Mouse (Mus musculus) cerebellum, adult 2 months (tissue): ENCODE measurements around the gene Ltbp1.

Experiments used
- CTCF ChIP-seq: fragments of 200-500 bp; IDR thresholded peaks from 2 replicates; pipeline ENCODE4 v1.5.1; 2011; ENCODE audit warnings: low read depth, mild to moderate bottlenecking, control low read depth, low read length, moderate library complexity, borderline replicate concordance; ENCODE audit not compliant: insufficient read depth
- POLR2A ChIP-seq: fragments of 200-500 bp; IDR thresholded peaks from 2 replicates; pipeline ENCODE4 v1.6.1; 2011; ENCODE audit warnings: low read length, control low read depth, borderline replicate concordance; ENCODE audit not compliant: insufficient read depth

DNA sequence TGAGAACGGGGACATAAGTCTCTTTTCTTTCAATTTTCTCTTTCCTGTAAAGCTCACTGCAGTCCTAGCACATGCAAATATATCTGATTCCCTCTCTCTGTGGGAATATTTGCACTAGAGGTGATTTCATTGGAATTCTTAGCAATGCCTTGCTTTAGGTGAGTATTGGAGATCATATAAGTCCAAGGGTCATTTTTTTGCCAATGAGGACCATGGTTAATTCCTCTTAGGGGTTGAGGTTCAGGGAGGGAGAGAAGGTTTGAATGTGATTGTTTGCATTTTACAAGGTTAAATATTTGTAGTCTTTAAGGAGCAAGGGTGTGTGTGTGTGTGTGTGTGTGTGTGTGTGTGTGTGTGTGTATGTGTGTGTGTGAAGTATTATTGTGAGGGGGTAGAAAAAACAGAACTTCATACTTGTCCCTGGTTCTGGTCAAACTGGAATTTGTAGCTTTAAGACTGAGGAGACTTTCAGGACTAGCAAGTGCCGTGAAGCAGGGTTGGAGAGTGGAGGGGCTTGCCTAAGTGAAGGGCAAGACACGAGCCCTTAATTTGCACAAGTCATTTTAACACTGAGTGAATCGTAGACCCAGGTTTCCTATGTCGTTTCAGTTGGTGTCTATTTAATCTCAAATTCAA is 103.8 kb downstream of the Ltbp1 start:
- TF ChIP-seq CTCF: no peak
- TF ChIP-seq POLR2A: no peak
